Mouse (Mus musculus) Patski (cell line): ENCODE results near the gene Ankrd55. TPM values are rescaled to one million over a fixed set of nuclear protein-coding genes. Genes with fewer than 3 reads are reported as not detected.
A peak's percentile ranks its signal among the peaks of the same experiment; 100 is the strongest.
"Not testable (repeated sequence)": the region's sequence is repeated elsewhere in the genome, so short reads cannot be mapped to it uniquely, and the experiment has no call there.

ENCODE experiments used
- ATAC-seq: fragments of 100-300 bp; one replicate; pipeline ENCODE4 v1.8.0; 2021
- CTCF ChIA-PET: fragments of 350-600 bp; sonication (Branson Sonifier 250); formaldehyde crosslinking; loops from one replicate; lab custom pipeline; 2022; ENCODE audit warnings: inconsistent platforms; lab: Charles Lee
- POLR2A ChIA-PET: fragments of 350-600 bp; sonication (Branson Sonifier 250); formaldehyde crosslinking; loops from one replicate; lab custom pipeline; 2022; ENCODE audit warnings: antibody characterized with exemption, inconsistent platforms; lab: Charles Lee
- DNase-seq: peaks from one replicate; pipeline ENCODE4 v3.0.0-alpha.2; 2011; ENCODE audit warnings: low read depth, low spot score
- H3K27me3 ChIP-seq: fragments of 371-371 bp; one replicate; pipeline ENCODE4 v1.5.1; 2021
- CTCF ChIP-seq: fragments of 100-300 bp; IDR thresholded peaks from one replicate; pipeline ENCODE4 v1.5.1; 2021
- in situ Hi-C: fragments of 300-500 bp; cut with MboI; formaldehyde crosslinking; loops from 3 replicates; pipeline ENCODE4 v1.11.1; 2018; ENCODE audit warnings: low pct_unique_long_range_greater_than_20kb, mixed read lengths
- polyA plus RNA-seq: library from polyadenylated mRNA; unstranded; gene quantifications from one replicate; pipeline ENCODE4 v1.2.3, GENCODE M21; 2021

Gene Ankrd55
- polyA plus RNA-seq, 1 experiment from 2014 or later: 1.2 TPM

- no peaks in the 10 kb centered on the region for H3K27me3 ChIP-seq
- ATAC-seq (no peak), DNase-seq (no peak)
- TF ChIP-seq CTCF: no peak
- ChIA-PET CTCF (interaction anchor here (1.1 to 1.6 kb wide), 2 partner anchors 23 to 29 kb away, joined by 4 read pairs; no protein-coding TSS in a partner anchor), POLR2A (no interaction called here)
- in situ Hi-C loops: no loop called here
Measured at GRCm38 (mm10) chr13:112416410-112417162, 128.3 kb downstream of the Ankrd55 start.

DNA sequence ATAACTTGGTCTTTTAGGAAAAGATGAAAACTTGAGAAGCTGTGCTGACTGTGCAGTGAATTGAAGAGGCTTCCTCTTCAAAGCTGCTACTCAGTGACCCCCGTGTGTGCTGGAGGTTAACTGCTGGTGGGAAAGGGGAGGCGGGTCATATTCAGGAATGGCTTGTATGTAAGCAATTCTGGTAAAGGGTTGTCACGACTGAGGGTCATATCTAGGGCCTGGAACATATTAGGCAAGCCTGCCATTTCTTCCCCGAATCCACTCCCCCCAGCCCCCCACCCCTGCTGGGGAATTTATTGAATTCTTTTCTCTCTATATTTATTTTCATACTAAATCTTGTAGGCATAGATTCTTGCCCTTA lies 128.9 kb downstream of the Ankrd55 start:
- POLR2A ChIA-PET: no interaction called here
- H3K27me3 ChIP-seq: no peaks in the 10 kb centered on the region
- in situ Hi-C loops: no loop called here
- CTCF ChIA-PET: interaction anchor here (1.6 kb wide), 1 partner anchor 28 kb away, joined by 4 read pairs; no protein-coding TSS in a partner anchor
- no peak for DNase-seq
- TF ChIP-seq CTCF: no peak
- no peak for ATAC-seq

DNA sequence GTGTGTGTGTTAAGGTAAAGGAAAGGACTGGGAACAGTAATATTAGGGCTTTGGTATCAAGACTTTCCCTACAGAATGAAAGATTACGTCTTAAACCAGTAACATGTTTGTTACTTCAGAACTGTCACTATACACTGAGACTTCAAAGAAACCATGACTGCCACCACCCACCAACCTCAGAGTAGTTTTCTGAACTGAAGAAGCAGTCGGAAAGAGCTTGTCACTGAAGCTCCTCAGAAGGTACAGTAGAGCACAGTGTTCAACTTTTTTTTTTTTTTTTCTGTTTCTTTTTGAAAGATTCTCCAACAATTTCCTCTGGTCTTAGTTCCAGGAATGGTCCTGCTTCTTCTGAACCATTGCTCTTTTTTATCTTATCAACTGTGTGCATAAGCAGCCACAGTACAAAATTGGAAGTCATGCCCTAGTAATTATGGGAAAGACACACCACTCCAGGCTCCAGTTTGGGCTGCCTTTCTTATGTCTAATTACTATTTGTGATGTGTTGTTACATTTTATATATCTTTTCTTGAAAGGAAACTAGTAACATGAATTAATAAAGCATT lies 129.7 kb downstream of the Ankrd55 start:
- no peaks in the 10 kb centered on the region for H3K27me3 ChIP-seq
- in situ Hi-C loops: no loop called here
- DNase-seq (no peak), ATAC-seq (no peak)
- TF ChIP-seq CTCF: no peak
- CTCF ChIA-PET: interaction anchor here (0.9 to 1.6 kb wide), 2 partner anchors 27 to 32 kb away, joined by 3 to 4 read pairs; no protein-coding TSS in a partner anchor
- POLR2A ChIA-PET: no interaction called here

- ChIA-PET CTCF (interaction anchor here (1.6 kb wide), 1 partner anchor 27 kb away, joined by 4 read pairs; no protein-coding TSS in a partner anchor), POLR2A (no interaction called here)
- H3K27me3 ChIP-seq: no peaks in the 10 kb centered on the region
- ATAC-seq: no peak
- TF ChIP-seq CTCF: no peak
- no peak for DNase-seq
- in situ Hi-C loops: no loop called here
Measured at GRCm38 (mm10) chr13:112418595-112418994, 130.3 kb downstream of the Ankrd55 start.

DNA sequence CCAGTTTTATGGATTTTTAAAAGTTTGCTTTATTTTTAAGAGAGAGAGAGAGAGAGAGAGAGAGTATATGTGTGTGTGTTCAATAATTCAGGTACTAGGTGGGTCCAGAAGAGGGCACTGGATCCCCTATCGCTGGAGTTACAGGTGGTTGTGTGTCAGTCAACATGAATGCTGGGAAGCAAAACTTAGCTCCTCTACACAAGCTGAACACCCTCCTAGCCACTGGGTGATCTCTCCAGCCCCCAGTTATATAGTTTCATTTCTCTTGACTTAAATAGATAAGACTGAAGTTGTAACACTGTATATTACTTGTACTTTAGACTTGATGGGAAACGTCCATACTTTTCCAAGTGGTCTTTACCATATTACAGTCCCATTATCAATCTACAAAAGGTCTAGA lies 136.0 kb downstream of the Ankrd55 start:
- in situ Hi-C loops: no loop called here
- ChIA-PET CTCF (interaction anchor here (1.2 kb wide), 1 partner anchor 122 kb away, joined by 3 read pairs; no protein-coding TSS in a partner anchor), POLR2A (no interaction called here)
- ATAC-seq (no peak), DNase-seq (no peak)
- no peak for TF ChIP-seq CTCF
- H3K27me3 ChIP-seq: no peaks in the 10 kb centered on the region

GRCm38 (mm10) chr13:112424635-112425034 lies 136.4 kb downstream of the Ankrd55 start:
- DNase-seq (no peak), ATAC-seq (no peak)
- POLR2A ChIA-PET: interaction anchor here (0.6 kb wide), 1 partner anchor 98 kb away, joined by 5 read pairs; no protein-coding TSS in a partner anchor
- H3K27me3 ChIP-seq: no peaks in the 10 kb centered on the region
- in situ Hi-C loops: no loop called here
- TF ChIP-seq CTCF: no peak
- CTCF ChIA-PET: interaction anchor here (0.8 to 1.2 kb wide), 3 partner anchors 10 to 123 kb away, joined by 3 read pairs; no protein-coding TSS in a partner anchor

DNA sequence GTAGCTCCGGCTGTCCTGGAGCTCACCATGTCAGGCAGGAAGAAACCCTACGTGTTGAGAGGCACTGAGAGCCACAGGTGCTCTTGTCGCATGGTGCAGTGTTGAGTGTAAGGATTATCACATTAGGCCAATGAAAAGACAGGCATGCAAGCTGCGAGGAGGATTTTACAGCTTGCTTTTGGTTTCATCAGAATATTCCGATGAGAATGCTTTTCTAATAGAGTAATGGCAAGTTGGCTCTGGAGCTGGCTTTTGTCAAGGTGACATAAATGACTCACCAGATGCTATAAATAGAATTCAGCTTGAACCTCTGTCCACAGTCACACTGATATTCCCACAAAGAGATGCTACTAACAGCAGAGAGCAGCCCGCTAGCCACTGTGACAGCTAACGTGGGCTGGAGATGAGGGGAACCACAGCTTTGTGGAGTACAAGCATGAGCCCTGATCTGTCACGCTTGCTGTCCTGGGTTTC lies 137.0 kb downstream of the Ankrd55 start:
- DNase-seq (peak; percentile 28), ATAC-seq (peak; percentile 74)
- H3K27me3 ChIP-seq: no peaks in the 10 kb centered on the region
- POLR2A ChIA-PET: interaction anchor here (0.6 kb wide), 1 partner anchor 99 kb away, joined by 5 read pairs; no protein-coding TSS in a partner anchor
- in situ Hi-C loops: no loop called here
- CTCF ChIA-PET: interaction anchor here (0.8 to 1.2 kb wide), 3 partner anchors 9 to 123 kb away, joined by 3 read pairs; no protein-coding TSS in a partner anchor
- TF ChIP-seq CTCF: no peak

DNA sequence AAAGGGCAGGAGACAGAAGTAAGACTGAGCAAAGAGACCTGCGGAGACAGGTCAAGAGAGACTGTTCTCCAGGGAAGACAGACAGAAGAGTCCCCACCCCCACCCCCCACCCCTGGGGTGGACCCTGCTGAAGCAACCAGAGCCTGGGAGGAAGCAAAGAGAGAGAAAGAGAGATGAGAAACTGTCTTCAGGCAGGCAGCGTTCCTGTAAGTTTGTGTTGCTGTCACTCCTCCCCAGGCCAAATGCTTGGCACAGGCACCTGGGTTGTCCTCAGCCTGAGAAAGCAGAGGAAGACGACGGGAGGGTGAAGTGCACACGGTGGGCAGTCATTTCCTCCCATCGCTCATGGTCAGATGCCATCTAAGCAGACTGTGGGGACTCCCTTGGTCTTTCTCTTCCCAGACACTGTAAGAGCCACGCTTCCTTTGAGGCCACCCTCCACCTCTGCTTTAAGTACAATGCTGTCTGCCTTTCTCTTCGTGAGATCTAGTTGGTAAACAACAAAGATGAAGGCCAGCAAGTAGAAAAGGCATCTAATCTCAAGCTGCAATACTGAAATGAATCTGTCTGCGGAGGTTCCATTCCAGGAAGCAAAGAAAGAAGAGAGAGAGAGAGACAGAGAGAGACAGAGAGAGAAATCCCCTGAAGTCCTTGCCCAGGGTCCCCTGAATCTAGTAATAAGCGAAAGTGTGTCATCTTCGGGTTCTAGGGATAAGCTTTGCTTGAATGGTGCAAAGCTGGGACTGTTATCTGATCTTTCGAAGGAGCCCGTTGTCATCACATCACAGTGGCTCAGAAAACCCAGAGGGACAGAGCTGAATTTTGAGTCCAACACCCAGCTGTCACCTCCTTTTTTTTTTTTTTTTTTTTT lies 138.2 kb downstream of the Ankrd55 start:
- ATAC-seq (no peak), DNase-seq (no peak)
- TF ChIP-seq CTCF: no peak
- ChIA-PET CTCF (interaction anchor here (1.8 kb wide), 1 partner anchor 10 kb away, joined by 5 read pairs; no protein-coding TSS in a partner anchor), POLR2A (interaction anchor here (0.6 kb wide), 1 partner anchor 293 kb away, joined by 5 read pairs; no protein-coding TSS in a partner anchor)
- no peaks in the 10 kb centered on the region for H3K27me3 ChIP-seq
- in situ Hi-C loops: no loop called here

GRCm38 (mm10) chr13:112427136-112427470 lies 138.9 kb downstream of the Ankrd55 start:
- ChIA-PET POLR2A (interaction anchor here (0.6 kb wide), 2 partner anchors 91 to 294 kb away, joined by 4 to 5 read pairs; no protein-coding TSS in a partner anchor), CTCF (interaction anchor here (1.8 kb wide), 1 partner anchor 9 kb away, joined by 5 read pairs; no protein-coding TSS in a partner anchor)
- in situ Hi-C loops, DNase-seq, H3K27me3 ChIP-seq, ATAC-seq: not testable (repeated sequence)

DNA sequence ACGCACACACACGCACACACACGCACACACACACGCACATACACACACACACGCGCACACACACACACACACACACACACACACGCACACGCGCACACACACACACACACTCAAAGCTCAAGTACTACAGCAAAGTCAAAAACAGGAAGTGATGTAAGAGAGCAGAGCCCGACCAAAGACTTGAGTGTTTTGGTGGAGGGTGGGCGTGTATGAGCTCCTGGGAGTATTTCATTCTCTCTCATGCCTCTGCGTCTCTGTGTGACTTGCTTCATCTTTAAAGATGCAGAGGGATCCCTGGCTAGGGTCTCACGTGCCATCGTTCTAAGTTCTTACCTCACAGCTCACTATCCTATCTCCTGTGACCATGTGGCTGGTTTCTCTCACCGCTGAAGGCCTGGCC lies 139.3 kb downstream of the Ankrd55 start:
- DNase-seq (no peak), ATAC-seq (no peak)
- H3K27me3 ChIP-seq: no peaks in the 10 kb centered on the region
- ChIA-PET CTCF (interaction anchor here (1.8 kb wide), 1 partner anchor 9 kb away, joined by 5 read pairs; no protein-coding TSS in a partner anchor), POLR2A (interaction anchor here (0.6 to 0.8 kb wide), 2 partner anchors 10 to 91 kb away, joined by 4 read pairs; no protein-coding TSS in a partner anchor)
- in situ Hi-C loops: no loop called here
- no peak for TF ChIP-seq CTCF
